Mouse (Mus musculus): ENCODE measurements around the gene Gm20388. TPM values are rescaled to one million over a fixed set of nuclear protein-coding genes. Genes with fewer than 3 reads are reported as not detected.

Gene Gm20388
- total RNA-seq, 2 experiments from 2014 or later: 5.8 TPM; not detected in 1

DNA sequence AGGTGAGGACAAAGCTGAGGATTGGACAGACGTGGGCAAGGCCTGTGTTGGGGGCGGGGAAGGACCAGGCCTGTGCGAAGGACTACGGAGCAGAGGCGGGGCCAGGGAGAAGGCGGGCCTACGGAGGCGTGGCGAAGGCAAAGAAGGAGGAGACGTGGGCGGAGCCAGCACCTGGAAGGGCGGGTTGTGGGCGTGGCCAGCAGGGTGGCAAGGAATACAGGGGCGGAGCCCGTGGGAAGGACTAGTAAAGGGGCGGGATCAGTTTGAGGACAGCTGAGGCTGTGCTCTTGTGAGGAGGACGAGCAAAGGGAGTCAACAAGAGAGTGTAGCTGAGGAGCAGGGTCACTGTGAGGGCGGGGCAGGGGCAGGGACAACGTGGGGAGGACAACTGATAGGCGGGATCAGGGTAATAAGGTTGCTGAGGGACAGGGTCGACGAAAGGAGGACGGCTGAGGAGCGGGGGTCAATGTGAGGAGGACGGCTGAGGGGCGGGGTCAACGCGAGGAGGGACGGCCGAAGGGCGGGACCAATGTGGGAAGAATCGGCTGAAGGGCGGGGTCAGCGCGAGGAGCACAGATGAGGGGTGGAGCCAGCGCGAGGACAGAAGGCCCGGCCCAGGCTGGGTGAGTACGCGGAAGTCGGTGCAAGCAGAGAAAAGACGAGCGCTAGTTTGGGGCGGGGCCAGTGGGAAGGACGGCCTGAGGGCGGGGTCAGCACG, 2370.8 kb downstream of the Gm20388 start:
- peak; percentile 100 for DNase-seq

DNA sequence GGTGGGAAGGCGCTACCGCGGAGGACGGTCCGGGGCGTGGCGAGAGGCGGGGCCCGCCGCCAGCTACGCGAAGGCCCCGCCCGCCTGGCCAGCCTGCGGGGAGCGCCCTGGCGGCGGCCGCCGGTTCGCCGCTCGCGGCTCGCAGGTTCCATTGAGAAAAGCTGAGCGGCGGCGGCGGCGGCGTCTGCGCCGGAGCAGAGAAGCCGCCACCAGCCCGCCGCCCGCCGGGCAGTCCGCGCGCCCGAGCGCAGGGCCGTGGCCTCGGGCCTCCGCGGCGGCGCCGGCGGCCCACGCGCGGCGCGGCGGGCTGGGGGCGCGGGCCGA, 2371.4 kb downstream of the Gm20388 start, which contains the start of gene Zfpm1:
Gene Zfpm1 (plus strand): TSS at position 107 of the 324 bp plus-strand sequence.
- DNase-seq: no peak

DNA sequence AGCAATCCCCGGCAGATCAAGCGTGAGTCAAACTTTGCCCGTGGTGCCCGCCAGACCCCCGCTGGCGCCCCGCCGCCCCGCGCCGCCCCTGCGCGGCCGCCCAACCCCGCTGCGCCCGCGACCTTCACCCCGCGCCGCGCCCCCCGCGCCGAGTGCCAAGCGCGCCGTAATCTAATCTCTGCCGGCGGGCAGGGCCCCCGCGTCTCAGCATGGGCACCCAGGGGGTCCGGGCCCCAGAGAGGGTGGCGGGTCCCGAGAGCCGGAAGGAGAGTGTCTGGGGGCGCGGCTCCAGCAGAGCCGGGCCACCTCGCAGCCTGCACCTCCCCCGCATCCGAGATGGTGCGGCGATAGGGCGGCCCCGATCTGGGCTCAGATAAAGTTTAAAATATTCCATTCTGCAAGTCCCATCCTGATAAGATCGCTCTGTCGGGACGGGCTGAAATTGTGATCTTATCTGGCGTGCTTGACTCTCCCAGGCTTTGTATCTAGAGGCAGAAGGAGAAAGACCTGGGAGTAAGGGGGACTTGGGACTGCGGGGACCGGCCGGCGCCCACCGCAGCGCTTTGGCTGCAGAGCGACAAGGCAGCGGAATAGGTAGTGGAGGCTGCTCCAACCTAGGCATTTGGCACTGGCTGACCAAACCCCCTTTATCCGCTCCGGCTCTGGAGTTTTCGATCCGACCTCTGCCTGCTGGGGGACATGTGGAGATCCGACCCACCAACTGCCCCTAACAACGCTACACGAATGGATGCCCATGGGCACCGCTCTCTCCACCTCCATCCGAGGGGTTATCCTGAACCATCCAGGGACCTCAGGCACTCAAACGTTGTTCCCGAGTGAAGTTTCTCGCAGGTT, 2372.1 kb downstream of the Gm20388 start:
- DNase-seq: peak; percentile 42

DNA sequence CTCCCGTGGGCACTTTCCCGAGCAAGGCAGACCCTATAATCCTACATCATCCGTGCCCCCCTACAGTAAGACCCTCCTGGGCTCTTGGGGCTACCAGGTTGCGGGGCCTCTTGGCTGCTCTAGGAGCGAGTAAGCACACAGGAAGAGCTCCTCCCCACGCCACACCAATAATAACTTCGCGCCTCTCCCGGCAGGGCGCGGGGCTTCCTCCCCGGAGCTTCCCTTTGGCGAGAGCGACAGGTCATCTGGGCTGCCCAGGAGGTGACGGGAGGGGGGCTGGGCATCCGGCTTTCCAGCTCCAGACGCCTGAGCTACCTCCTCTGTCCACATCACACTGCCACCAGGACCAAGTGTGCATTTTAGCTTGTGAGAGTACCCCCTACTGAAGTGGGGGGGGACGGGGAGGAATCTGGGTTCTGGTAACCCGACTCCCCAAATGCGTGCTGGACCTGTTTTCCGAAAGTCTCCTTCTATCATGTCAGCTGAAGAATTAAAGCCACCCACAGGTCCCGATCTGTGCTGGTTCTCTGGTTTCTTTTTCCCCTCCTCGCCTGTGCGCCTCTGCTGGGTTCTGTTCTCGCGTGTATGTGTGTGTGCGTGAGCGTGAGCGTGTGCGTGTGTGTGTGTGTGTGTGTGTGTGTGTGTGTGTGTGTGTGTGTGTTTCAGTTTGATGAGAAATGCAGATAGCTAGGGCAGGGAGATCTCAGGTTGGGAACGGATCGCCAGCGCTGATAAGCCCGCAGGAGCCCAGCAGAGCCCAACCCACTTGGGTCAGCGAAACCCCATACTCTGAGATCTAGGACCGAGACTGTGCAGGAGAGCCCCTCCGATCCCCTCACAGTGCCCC, 2372.9 kb downstream of the Gm20388 start:
- peak; percentile 84 for DNase-seq

DNA sequence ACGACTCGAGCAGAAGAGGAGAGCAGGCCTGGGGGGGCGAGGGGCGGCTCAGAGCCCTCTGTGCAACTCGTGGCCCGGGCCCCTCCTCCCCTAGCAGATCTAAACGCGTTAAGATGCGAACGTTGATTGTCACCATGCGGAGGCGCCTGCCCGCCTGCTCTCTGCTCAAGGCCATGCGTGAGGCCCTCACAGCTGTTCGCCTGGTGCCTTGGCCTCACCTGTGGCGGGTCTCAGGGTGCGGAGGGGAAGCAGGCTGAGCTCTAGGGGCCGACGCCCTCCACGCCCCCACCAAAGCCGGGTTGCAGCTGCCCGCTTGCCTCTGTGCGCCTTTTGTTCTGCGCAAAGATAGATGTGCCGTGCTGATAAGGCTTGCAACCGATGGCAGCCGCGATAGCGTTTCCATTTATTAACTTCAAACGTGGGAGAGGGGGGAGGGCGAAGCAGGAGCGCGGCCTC, 2373.6 kb downstream of the Gm20388 start:
- peak; percentile 33 for DNase-seq

DNA sequence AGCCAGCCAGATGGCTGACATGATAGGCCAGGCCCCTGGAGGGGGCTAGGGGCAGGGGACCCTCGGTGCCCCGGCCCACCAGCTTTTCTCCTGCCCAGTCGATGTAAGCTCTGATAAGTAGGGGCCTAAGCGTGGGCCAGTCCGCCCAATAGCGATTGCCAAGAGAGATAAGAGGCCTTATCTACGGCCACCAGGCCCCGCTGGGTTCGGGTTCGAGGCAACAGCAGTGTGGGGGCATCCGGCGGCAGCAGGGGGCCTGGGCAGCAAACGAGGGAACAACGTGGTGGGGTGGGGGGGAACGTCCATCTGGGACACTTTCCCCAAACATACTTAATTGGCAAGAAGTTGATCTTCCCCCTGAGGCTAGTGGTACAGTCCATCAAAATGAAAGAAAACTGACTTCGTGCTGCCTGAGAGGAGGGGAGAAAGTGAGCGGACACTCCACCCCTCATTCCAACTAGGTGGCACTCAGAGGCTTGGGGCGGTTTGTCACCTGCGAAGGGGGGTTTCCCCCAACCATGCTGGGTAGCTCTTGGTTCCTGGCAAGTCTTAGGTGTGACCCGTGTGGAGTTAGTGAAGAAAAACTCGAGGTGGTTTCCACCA, 2374.1 kb downstream of the Gm20388 start:
- no peak for DNase-seq

DNA sequence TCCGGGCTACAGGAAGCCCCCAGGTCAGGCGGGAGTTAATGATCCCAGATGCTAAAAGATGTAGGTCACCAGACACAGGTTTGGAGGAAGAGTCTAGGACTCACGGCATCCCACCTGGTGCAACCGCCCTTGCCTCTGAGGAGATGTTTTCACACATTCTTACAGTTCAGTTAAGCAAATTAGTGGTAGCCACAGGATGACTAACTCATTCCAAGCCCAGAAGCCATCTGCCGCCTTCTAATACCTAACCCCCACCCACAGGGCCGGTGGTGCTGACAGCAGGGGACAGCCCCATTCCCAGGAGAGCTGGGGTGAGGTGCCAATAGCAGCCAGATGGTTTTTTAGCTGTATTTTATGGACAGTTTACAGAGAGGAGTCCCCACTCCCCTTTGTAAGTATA, 2375.1 kb downstream of the Gm20388 start:
- DNase-seq: no peak

DNA sequence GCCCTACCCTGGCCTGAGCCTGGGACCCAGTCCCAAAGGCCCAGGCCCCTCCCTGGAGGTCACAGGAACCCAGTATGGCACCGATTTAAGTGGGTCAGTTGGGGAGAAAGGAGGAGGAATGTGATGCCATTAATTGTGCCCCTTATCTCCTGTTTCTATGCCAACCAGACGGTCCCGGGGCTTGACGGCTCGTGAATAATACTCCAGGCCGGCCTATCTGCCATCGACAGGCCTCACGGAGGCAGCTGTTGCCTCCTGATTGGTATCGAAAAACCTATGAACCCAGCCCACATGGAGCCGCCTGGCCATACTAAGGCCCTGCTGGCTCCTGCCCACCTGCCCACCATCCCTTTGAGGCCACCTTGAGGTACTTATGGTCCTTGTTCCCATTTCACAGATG, 2376.3 kb downstream of the Gm20388 start:
- DNase-seq: no peak

DNA sequence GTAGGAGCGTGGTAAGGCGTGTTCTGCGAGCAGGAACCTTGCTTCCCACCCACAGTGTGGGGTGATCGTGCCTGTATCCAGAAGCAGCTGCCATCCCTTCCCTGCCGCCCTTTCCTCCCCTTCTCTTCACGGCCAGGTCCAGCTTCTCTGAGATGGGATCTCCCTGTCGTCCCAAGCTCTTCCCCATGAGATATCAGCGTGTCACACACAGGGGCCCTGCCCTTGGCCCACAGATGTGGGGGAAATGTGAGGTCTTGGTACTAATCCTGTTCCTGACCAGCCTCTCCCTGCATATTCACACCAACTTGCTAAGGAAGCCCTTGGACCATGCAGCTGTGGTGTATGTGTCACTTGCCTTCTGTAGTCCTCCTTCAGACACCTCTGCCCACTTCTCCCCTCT, 2377.1 kb downstream of the Gm20388 start:
- no peak for DNase-seq

DNA sequence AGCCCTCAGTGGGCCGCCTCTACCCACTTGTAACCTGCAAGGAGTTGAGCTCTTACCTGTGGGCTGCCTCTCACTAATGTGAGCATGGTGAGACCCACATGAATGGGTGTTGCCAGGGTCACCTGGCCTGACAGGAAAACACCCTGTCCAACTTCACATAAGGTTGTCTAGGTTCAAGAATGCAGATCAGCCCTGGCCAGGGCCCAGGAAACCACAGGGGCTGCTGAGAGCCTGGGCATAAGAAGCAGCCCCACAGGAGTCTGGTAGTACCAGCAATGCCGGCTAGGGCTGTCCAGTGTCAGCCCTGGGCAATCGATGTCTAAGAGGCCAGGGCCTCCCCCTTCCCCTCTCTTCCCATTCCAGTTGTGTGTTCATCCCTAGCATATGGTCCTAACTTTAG, 2377.7 kb downstream of the Gm20388 start:
- DNase-seq: no peak

DNA sequence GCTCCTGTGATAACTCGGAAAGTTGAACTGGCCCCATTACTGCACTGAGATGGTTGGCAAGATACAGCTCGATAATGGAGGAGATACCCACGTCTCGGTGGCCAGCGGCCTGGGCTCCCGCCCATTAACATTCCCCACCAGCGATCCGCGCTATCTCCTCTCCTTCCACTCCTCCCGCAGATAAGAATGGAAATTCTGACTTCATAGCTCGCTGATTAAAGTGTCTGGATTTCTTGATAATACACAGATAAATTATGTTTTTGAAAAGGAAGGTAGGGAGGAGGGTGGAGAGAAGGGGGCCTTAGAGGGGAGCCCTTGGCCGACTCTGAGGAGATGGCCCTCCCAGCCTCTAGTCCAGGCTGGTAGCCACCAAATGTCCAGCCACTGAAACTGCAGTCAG, 2380.4 kb downstream of the Gm20388 start:
- DNase-seq: no peak

DNA sequence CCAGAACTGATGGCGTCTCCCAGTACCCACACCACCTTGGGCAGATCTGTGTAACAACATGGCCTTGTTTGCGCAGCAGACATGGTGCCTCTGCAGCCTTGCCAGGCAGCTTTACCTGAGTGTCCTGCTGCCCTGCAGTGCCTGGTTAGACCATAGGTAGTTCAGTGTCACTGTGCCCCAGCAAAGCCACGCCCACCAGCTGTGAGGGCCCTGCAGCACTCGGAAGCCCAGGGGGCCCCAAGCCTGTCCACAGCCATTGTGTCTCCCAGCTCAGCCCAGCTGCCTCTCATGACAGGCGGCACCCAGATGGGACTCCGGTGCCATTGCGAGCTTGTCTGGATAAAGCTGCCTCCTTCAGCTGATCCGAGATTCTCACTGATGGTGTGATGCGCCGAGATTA, 2380.9 kb downstream of the Gm20388 start:
- DNase-seq: no peak

DNA sequence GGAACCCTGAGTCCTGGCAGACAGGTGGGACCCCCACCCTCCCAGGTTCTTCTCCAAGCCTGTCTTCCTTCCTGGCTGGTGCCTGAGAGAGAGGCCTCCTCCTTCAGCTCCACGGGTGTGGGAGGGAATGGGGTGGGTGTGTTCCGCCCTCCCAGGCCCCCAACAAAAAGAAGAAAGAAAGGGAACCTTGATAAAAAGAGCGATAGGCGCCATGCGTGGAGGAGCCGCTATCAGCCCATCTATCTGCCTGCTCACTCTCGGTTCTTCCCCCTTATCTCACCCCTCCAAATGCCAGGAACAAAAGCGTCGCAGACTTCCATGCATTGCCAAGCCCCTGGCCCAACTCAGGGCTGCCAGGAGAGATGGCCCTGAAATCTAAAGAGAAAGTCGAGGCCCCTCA, 2382.8 kb downstream of the Gm20388 start:
- no peak for DNase-seq

DNA sequence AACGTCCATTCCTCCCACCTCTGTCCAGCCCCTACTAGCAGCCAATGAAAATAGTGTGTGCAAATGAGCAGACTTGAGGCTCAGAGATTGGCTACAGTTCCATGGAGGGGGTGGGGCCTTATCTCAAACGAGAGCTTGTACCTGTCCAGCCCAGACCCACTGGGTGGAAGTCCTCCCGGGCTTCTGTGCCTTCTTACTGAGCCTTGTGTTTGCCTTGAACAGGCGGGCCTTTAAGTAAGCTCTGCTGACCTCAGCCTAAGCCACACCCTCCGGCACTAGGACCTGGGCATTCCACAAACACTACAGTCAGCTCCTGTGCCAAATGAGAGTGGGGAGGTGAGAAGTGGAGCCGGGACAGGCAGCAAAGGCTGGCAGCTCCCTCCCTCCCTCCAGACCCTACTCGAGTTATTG, 2383.6 kb downstream of the Gm20388 start:
- DNase-seq: peak; percentile 64

DNA sequence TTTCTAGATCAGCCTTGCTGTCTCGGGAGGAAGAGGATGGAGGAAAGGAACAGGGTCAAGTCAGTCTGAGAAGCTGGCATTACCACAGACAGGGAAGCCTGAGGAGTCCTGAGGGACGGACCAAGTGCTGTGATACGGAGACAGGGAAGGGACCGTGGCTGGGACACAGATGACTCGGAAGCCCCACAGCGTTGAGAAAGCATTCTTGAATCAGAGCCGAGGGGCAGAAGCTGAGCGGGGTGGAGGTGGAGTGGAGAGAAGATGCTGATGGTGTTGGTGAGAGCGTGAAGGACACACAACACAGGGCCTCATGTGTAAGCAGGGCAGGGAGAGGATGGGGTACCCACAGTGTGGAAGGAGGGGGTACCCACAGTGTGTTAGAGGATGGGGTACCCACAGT, 2384.7 kb downstream of the Gm20388 start:
- DNase-seq: no peak

DNA sequence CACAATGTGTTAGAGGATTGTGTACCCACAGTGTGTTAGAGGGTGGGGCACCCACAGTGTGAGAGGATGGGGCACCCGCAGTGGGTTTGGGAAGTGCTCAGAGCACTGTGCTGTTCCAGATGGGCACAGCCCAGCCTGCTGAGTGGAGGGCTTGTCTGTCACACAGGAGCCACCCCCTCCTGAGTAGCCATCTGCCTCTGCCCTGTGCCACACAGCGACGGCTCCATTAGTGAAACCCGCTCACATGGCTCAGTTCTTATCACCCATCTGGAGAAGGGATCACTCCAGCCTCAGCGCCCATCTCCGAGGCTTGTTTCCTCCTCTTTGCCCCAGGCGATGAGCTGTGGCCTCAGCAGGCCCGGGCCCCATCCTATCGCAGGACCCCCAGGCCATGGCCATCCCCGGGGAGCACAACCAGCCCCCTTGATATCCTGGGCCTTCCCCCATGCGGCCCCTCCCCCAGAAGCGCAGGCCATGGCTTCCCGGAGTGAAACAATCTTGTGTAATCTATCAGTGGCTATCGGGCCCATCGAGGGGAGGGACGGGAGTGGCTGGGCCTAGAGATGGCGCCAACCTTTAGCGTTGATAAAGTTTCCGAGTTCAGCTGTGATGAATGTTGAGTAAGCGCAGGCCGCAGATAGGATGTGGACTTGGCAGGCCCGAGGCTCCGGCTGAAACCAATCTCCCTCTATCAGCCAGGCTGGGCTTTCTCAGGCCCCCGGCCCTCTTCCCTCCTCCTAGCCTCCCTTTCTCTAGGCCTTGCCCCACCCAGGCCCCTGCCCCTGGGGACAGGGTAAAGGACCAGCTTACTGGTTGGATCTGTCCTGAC, 2385.7 kb downstream of the Gm20388 start:
- DNase-seq: peak; percentile 65

DNA sequence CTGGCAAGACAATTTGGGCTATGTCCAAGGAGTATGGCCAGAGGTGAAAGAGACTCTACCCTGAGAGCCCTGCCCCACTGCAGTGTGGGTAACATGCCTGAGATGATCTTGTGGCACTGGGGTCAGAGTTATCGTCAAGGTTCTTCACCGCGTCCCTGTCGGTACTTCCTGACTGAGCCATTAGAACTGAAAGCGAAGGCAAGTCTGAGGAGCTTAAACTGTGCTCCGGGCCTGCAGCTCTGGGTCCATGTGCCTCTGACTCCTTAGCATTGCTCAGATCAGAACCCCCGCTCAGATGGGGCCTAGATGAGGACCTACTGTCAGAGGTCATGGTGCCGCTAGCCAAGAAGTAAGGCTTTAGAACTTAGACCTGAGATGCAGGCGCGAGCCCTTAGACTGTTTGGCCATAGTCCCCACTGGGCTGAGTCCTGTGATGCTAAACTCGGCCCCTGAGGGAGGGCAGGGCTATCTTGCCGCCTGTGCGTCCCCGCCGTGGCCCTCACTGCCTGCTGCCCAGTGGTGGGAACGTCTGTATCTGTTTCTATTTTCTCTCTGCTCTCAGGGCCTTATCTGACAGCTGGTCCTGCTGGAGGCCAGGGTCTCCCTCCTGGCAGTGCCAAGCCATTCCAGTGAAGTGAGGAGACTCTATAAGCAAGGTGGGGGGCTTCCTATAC, 2389.1 kb downstream of the Gm20388 start:
- peak; percentile 60 for DNase-seq

DNA sequence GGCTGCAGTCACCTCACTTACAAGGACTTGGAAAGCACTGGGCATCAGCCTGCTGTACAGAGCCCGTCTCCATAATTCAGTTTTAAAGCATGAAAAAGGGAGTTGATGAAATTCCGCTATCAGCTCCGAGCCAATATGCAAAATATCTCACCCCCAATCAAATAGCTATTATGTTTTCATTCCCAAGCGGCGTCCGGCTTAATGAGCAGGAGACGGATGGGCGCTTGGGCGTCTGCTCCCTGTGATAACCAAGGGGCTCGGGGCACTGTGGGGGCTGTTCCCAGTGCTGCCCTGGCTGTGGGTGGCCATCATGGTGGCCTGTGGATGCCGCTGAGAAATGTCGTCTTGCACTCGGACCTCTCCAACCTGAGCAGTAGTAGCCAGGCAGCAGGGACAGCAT, 2390.4 kb downstream of the Gm20388 start:
- no peak for DNase-seq

DNA sequence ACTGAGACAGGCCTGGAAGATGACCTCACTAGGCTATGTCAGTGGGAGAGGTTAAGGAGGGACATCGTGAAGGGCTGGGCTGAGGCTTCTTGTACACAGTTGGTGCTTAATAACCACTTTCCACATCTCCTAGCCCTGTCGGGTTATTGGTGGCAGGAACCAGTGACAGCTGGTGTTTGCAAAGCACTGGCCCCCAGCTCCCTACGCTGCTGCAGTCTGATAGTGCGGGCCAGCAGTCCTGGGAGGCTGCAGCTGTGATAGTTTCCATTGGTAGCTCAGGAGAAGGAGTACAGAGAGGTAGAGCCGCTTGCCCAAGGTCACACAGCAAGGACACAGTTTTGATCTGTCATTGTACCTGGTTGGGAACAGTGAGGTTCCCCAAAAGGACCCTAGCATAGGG, 2391.2 kb downstream of the Gm20388 start:
- DNase-seq: no peak

DNA sequence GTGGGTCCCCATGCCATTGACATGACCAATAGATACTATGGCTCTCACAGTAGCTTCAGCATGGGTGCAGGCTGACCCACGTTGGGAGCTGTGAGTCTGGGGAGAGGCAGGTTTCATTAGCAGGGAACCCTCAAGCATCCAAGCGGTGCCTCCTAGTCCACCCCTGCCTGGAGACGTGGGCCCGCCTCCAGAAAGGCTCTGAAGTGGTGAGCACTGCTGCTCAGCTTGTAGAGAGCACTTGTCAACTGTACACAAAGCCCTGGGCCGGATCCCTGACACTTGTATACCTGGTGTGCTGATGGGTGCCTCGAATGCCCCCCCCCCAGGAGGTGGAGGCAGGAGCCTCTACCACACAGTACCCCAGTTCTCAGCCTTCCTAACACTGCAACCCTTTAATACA, 2392.8 kb downstream of the Gm20388 start:
- no peak for DNase-seq

DNA sequence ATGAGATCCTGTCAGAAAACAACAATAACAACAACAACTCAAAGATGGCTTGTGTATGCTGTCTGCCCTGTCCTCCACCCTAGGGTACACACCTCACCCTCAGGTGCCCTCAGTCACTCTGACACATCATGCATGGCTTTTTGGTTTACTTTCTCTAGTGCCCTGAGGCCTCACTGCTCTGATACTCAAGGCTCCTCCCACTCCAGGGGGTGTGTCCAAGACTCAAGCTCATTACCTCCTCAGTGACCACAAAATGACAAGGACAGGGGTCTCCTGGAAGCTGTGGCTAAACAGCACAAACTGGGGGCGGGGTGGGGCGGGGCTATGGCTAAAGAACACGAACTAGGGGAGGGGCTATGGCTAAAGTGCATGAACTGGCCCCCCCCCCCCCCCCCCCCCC, 2393.4 kb downstream of the Gm20388 start:
- DNase-seq: no peak

Measured in heart, postnatal 4 days (tissue).